Mouse (Mus musculus) midbrain, embryonic 16.5 days (tissue): ENCODE measurements at regions not wholly inside any gene's neighbourhood (a gene's known extent, or its start where the extent isn't known, plus 50 kb on each side); places are given as distances from the start of the nearest gene placed in this dataset.

ENCODE experiments used
- ATAC-seq: fragments of 200-750 bp; cut with Nextera tagmentation; 2 replicates; pipeline ENCODE4 v1.8.0; 2017; ENCODE audit warnings: moderate TSS enrichment
- H3K27ac ChIP-seq: fragments of 300-500 bp; sonication (generic); 2 replicates; pipeline ENCODE4 v1.5.1; 2014; ENCODE audit warnings: mild to moderate bottlenecking, low read length, mixed read lengths
- H3K27me3 ChIP-seq: fragments of 300-500 bp; sonication (generic); 2 replicates; pipeline ENCODE4 v1.6.1; 2014; ENCODE audit warnings: low read depth, low read length, mixed read lengths; ENCODE audit not compliant: control insufficient read depth, insufficient read depth
- H3K36me3 ChIP-seq: fragments of 300-500 bp; sonication (generic); 2 replicates; pipeline ENCODE4 v1.6.1; 2014; ENCODE audit warnings: mild to moderate bottlenecking, low read length, moderate library complexity, mixed read lengths; ENCODE audit not compliant: control insufficient read depth, insufficient read depth
- H3K4me1 ChIP-seq: fragments of 300-500 bp; sonication (generic); 2 replicates; pipeline ENCODE4 v1.6.1; 2014; ENCODE audit warnings: mild to moderate bottlenecking, low read length, mixed read lengths; ENCODE audit not compliant: control insufficient read depth, insufficient read depth
- H3K4me2 ChIP-seq: fragments of 300-500 bp; sonication (generic); 2 replicates; pipeline ENCODE4 v1.6.1; 2014; ENCODE audit warnings: mild to moderate bottlenecking, low read length, mixed read lengths
- H3K4me3 ChIP-seq: fragments of 300-500 bp; sonication (generic); 2 replicates; pipeline ENCODE4 v1.5.1; 2014; ENCODE audit warnings: low read depth, mild to moderate bottlenecking, low read length, moderate library complexity, mixed read lengths
- H3K9ac ChIP-seq: fragments of 300-500 bp; sonication (generic); 2 replicates; pipeline ENCODE4 v1.6.1; 2014; ENCODE audit warnings: low read depth, low read length, mixed read lengths
- H3K9me3 ChIP-seq: fragments of 300-500 bp; sonication (generic); replicated peaks from 2 replicates; pipeline ENCODE4 v1.6.1; 2014; ENCODE audit warnings: mild to moderate bottlenecking, low read length, mixed read lengths; ENCODE audit not compliant: control insufficient read depth, poor library complexity, severe bottlenecking
- WGBS: fragments of 180-500 bp; shearing (Covaris S2); extraction: QIAGEN DNeasy Blood & Tissue Kit; methylation state at CpG from one replicate; pipeline ENCODE4 v1.1.7; 2014; 5-methylcytosine and 5-hydroxymethylcytosine counted together

DNA sequence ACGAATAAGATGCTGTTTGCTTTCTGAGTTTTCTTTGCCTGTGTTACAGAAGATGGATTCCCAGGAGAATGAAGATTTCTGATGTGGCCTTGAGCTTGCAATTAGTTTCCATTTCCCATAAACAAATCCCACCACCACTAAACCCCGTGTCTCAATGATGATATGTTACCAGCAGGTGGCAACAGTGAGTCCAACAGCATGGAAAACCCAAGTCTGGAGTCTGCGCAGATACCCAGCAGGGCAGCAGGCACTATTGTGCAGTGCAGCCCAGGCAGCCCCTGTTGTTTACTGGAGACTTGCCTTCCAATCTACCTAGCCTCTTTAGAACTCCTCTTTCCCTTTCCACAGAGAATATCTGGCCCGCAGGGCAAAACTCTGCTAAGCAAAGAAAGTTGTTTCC lies 62.7 kb downstream of the Bmp2 start:
- no peak overlapping the region for H3K4me2 ChIP-seq
- no peaks in the 10 kb centered on the region for H3K4me1 ChIP-seq
- no peaks in the 10 kb centered on the region for H3K9me3 ChIP-seq
- ATAC-seq, result no peak
- no peaks in the 10 kb centered on the region for H3K27me3 ChIP-seq
- whole genome bisulfite sequencing, result 27% methylated on average over 4 of the region's 4 CpGs
- H3K27ac ChIP-seq, result no peak overlapping the region
- H3K36me3 ChIP-seq, result no peaks in the 10 kb centered on the region
- H3K9ac ChIP-seq, result no peak overlapping the region
- no peak overlapping the region for H3K4me3 ChIP-seq

DNA sequence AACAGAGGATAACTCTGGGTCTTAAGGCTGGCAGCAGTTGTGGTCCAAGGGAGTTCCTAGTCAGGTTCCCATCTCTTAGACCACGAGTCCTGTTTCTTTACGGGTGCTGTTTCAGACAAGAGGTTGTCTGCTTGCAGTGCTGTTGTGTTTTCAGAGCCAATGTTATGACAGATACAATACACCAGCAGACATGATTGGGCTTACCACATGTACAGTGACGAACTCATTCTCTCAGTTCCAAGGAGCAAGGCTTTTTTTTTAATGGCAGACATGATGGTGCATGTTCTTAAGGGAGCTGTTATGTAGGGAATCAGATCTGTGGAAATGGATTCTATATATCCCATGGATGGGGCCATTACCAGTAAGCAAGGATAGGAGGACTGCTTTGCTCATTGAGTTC lies 63.3 kb downstream of the Bmp2 start:
- no peaks in the 10 kb centered on the region for H3K27me3 ChIP-seq
- H3K9me3 ChIP-seq, result no peaks in the 10 kb centered on the region
- H3K9ac ChIP-seq, result no peak overlapping the region
- H3K4me1 ChIP-seq, result no peaks in the 10 kb centered on the region
- H3K36me3 ChIP-seq, result no peaks in the 10 kb centered on the region
- H3K4me2 ChIP-seq, result no peak overlapping the region
- WGBS, result 83% methylated on average over 3 of the region's 3 CpGs
- ATAC-seq, result no peak
- no peak overlapping the region for H3K4me3 ChIP-seq
- H3K27ac ChIP-seq, result no peak overlapping the region

DNA sequence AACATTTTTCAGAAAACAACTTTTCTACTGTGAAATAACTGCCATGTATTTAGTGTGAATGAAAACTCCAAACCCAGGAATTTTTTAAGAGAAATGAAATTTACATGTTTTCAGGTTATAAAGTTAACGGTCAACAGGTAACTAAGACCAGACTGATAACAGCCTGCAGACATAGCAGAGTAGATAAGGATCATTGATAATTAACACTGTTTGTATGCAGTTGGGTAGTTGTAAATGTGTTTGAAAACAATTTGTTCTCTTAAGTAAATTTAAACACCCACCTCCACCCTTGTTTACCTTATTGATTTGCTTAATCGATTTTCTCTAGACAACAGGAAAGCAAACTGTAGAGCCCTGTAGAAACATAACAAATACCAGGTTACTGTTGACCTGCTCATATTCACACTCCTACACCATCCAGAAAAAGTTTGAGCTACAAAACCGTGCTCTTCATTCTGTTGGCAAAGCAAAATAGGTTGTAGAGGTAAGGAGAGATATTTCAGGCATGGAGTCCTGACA lies 65.4 kb downstream of the Bmp2 start:
- H3K27ac ChIP-seq, result no peak overlapping the region
- H3K4me3 ChIP-seq, result no peak overlapping the region
- H3K4me2 ChIP-seq, result no peak overlapping the region
- WGBS, result 85% methylated on average over 3 of the region's 3 CpGs
- H3K9ac ChIP-seq, result no peak overlapping the region
- no peaks in the 10 kb centered on the region for H3K4me1 ChIP-seq
- no peaks in the 10 kb centered on the region for H3K9me3 ChIP-seq
- ATAC-seq, result no peak
- H3K36me3 ChIP-seq, result no peaks in the 10 kb centered on the region
- H3K27me3 ChIP-seq, result no peaks in the 10 kb centered on the region

DNA sequence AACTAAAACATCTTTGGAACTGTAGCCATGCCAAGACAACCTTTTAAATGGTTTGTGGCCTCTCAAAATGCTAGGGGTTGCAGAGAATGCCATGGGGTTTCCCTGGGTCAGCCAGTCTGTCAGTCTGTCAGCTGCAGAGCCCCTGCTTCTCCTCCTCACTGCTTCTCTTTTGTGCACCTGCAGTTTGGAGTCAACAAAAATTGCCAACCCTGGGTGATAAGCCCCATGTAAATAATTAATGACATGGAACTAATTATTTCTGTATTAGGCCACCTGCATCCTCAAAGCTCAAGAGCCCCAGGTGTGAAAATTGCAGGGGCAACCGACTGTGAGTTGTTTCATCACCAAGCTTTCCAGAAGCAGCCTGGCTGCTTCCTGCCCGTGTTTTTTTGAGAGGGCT lies 70.6 kb downstream of the Bmp2 start:
- Histone ChIP-seq H3K9ac (no peak overlapping the region), H3K4me2 (no peak overlapping the region), H3K36me3 (no peaks in the 10 kb centered on the region), H3K4me3 (no peak overlapping the region), H3K4me1 (no peaks in the 10 kb centered on the region), H3K9me3 (no peaks in the 10 kb centered on the region), H3K27me3 (no peaks in the 10 kb centered on the region), H3K27ac (no peak overlapping the region)
- WGBS, result 28% methylated on average over 2 of the region's 2 CpGs
- ATAC-seq, result no peak

DNA sequence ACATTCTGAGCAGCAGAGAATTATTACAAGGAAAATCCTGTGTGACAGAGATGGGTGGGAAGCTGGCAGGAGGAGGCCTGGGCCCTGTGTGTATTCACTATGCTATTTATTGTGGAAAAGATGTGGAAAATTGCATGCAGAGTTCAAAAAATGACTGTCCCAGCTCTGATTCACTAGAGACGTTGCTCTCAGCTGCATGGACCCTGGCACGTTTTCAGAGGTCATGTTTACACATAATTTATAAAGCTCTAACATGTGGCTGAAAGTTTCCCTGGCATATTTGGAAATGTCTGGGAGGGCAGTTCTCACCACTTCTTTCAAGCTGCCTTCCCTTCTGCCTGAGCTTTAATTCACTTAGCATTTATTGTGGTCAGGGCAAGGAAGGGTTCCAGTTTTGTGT lies 73.6 kb downstream of the Bmp2 start:
- Histone ChIP-seq H3K27me3 (no peaks in the 10 kb centered on the region), H3K4me2 (no peak overlapping the region), H3K9ac (no peak overlapping the region), H3K27ac (no peak overlapping the region), H3K4me3 (no peak overlapping the region), H3K9me3 (no peaks in the 10 kb centered on the region), H3K4me1 (no peaks in the 10 kb centered on the region), H3K36me3 (no peaks in the 10 kb centered on the region)
- WGBS, result 54% methylated on average over 2 of the region's 2 CpGs
- ATAC-seq, result no peak

DNA sequence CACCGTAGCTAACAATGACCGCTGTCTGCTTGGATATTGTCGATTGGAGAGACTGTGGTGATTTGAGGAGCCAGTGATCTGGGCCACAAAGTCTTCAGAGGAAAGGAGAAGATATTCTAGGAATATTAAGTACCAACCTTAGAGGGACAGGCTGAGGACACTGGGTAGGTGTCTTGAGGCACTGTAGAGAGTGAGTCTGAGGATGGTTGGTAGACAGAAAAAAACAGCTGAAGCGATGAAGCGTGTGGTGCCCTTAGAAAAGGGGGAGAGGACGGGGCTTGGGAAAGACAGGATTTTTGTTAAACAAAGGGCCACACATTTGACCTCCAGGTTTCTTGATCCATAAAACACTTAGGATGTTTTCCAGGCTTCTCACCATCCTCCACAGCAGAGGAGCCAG lies 76.9 kb downstream of the Bmp2 start:
- Histone ChIP-seq H3K27me3 (no peaks in the 10 kb centered on the region), H3K9ac (no peak overlapping the region), H3K9me3 (no peaks in the 10 kb centered on the region), H3K27ac (no peak overlapping the region), H3K4me2 (no peak overlapping the region), H3K4me3 (no peak overlapping the region), H3K4me1 (no peaks in the 10 kb centered on the region), H3K36me3 (no peaks in the 10 kb centered on the region)
- ATAC-seq, result no peak
- 70% methylated on average over 6 of the region's 6 CpGs for WGBS

DNA sequence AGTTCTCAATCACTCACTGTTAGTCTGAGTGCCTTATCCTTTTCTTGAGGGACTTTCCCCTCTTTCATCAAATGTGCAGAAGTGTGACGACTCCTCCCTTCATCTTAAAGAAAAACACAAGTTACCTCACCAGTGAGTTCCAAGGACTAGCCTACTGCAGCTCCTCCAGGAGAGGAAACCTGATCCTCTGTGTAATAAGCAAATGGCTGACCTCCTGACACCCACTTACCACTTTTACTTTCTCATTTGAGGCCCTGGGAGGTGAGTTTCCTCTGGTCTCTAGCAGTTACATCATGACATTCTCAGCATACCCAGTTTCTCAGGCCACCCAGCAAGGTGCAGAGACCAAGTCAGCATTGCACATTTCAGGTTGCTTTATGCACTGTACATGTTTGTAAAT lies 83.5 kb downstream of the Bmp2 start:
- Histone ChIP-seq H3K27ac (no peak overlapping the region), H3K27me3 (no peaks in the 10 kb centered on the region), H3K9me3 (no peaks in the 10 kb centered on the region), H3K9ac (no peak overlapping the region), H3K36me3 (no peaks in the 10 kb centered on the region), H3K4me3 (no peak overlapping the region), H3K4me1 (no peaks in the 10 kb centered on the region), H3K4me2 (no peak overlapping the region)
- no peak for ATAC-seq
- WGBS, result 21% methylated on average over 1 of the region's 1 CpGs

DNA sequence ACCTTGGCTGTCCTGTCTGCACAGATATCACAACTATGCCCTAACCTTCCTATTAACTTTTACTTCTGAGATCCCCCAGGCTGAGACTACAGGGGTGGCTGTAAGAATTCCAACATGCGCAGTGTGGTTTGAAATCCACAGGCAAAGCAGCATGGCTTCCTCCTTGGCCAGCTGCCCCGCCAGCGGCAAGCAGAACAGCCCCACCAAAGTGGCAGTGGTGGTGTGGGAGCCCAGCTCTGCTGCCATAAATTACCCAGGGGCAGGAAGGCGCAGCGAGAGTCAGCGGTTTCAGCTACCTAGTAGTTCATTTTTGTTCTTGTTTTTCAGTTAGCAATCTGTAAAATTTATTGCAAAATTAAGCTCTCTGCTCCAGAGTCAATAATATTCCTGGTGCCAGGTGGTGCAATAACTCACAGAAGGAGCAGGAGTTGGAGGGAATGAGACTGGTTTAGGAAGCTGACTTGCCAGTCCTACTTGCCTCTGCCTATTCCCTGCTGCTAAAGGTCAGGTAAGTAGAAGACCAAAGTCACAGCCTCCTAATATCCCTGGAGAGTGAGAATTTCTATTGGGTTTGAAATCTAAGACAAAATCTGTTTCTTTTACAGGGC lies 98.0 kb downstream of the Bmp2 start:
- Histone ChIP-seq H3K27me3 (no peaks in the 10 kb centered on the region), H3K4me2 (no peak overlapping the region), H3K4me3 (no peak overlapping the region), H3K4me1 (no peaks in the 10 kb centered on the region), H3K9me3 (no peaks in the 10 kb centered on the region), H3K36me3 (no peaks in the 10 kb centered on the region), H3K9ac (no peak overlapping the region), H3K27ac (no peak overlapping the region)
- no peak for ATAC-seq
- WGBS, result 94% methylated on average over 6 of the region's 6 CpGs

DNA sequence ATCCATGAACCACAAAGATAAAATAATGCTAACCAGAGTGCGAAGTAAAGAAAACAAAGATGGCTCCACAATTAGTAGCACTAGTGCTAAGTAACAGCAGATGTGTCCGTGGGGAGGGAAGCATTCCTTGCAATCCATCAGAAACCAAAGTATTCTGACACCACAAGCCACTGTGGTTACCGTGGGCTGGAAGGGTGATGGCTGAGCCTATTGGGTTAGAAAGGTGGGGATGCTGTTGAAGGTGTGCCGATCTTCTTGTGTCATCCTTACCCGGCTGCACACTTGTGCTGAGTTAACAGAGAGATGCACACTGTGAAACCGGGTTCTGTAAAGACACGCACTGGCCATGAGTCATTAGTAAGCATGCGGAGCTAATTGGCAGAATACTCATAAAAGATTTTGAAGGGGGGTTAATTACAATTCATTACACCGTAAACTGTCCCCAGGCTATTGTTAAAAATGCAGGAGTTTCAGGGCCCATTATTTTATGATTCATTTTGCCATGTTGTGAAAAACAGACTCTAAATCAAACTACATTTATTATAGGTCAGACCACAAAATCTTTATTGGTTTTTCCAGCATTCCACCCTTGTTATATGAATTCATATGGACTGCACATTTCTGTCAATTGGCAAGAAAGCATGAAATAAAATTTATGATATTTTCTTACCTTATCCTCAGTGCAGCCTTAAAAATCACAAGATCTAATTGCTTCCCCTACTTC lies 114.5 kb downstream of the Bmp2 start:
- Histone ChIP-seq H3K9ac (no peak overlapping the region), H3K36me3 (no peaks in the 10 kb centered on the region), H3K27ac (no peak overlapping the region), H3K4me1 (no peaks in the 10 kb centered on the region), H3K4me2 (no peak overlapping the region), H3K4me3 (no peak overlapping the region), H3K27me3 (no peaks in the 10 kb centered on the region), H3K9me3 (no peaks in the 10 kb centered on the region)
- 84% methylated on average over 9 of the region's 9 CpGs for WGBS
- no peak for ATAC-seq
